Mouse (Mus musculus): ENCODE measurements around the gene Parpbp.

- TF ChIP-seq POLR2A (IDR thresholded peaks at IDR 0.05; ENCODE audit: borderline replicate concordance, control insufficient read depth, low read depth, low read length) (no peak), CTCF (IDR thresholded peaks at IDR 0.05; ENCODE audit: control insufficient read depth, insufficient read depth, low read length) (no peak)
These were observed 83.3 kb downstream of the Parpbp start for GRCm38 (mm10) chr10:88063436-88063835.
